Mouse (Mus musculus) kidney, adult 11 months (tissue): ENCODE results near the gene Slc16a14.

Source experiments
- DNase-seq: peaks from one replicate; pipeline ENCODE4 v3.0.0; 2022

Gene Slc16a14

GRCm38 (mm10) chr1:84864645-84865044 is 70.3 kb downstream of the Slc16a14 start:
- DNase-seq = no peak

GRCm38 (mm10) chr1:84861255-84861630 is 73.7 kb downstream of the Slc16a14 start:
- no peak for DNase-seq

GRCm38 (mm10) chr1:84860360-84861254 is 74.3 kb downstream of the Slc16a14 start:
- no peak for DNase-seq

GRCm38 (mm10) chr1:84859597-84859996 is 75.3 kb downstream of the Slc16a14 start:
- DNase-seq = no peak
